Mouse (Mus musculus) left cerebral cortex, adult 11 months (tissue): ENCODE measurements at regions not wholly inside any gene's neighbourhood (a gene's known extent, or its start where the extent isn't known, plus 50 kb on each side); places are given as distances from the start of the nearest gene placed in this dataset.
A peak's percentile ranks its signal among the peaks of the same experiment; 100 is the strongest.
"Not testable (repeated sequence)": the region's sequence is repeated elsewhere in the genome, so short reads cannot be mapped to it uniquely, and the experiment has no call there.

Source experiments
- DNase-seq: peaks from one replicate; pipeline ENCODE4 v3.0.0; 2022; ENCODE audit warnings: low spot score

- not testable (repeated sequence) for DNase-seq
These were observed 441.4 kb downstream of the Arl6ip6 start for GRCm38 (mm10) chr2:53632816-53633474.

GRCm38 (mm10) chr2:53668599-53669372 lies 416.6 kb downstream of the Rprm start:
- DNase-seq, result no peak

- DNase-seq, result no peak
These were observed 404.9 kb downstream of the Rprm start for GRCm38 (mm10) chr2:53680350-53681011.

- no peak for DNase-seq
These were observed 402.8 kb downstream of the Rprm start for GRCm38 (mm10) chr2:53682599-53682998.

- DNase-seq, result no peak
These were observed 398.1 kb downstream of the Rprm start for GRCm38 (mm10) chr2:53687281-53687680.

GRCm38 (mm10) chr2:53689223-53689880 lies 396.0 kb downstream of the Rprm start:
- DNase-seq, result no peak

- no peak for DNase-seq
These were observed 393.7 kb downstream of the Rprm start for GRCm38 (mm10) chr2:53691580-53692118.

GRCm38 (mm10) chr2:53711213-53711612 lies 374.1 kb downstream of the Rprm start:
- DNase-seq, result peak; percentile 66

GRCm38 (mm10) chr2:53713106-53713640 lies 372.2 kb downstream of the Rprm start:
- no peak for DNase-seq

- no peak for DNase-seq
These were observed 370.3 kb downstream of the Rprm start for GRCm38 (mm10) chr2:53715017-53715416.

- DNase-seq, result no peak
These were observed 362.1 kb downstream of the Rprm start for GRCm38 (mm10) chr2:53723231-53723630.

- DNase-seq, result peak; percentile 15
These were observed 356.7 kb downstream of the Rprm start for GRCm38 (mm10) chr2:53728693-53729092.

- DNase-seq, result no peak
These were observed 354.9 kb downstream of the Rprm start for GRCm38 (mm10) chr2:53730451-53730850.

GRCm38 (mm10) chr2:53763486-53763885 lies 321.9 kb downstream of the Rprm start:
- DNase-seq, result no peak

GRCm38 (mm10) chr2:53782035-53782434 lies 303.3 kb downstream of the Rprm start:
- DNase-seq, result not testable (repeated sequence)

- DNase-seq, result not testable (repeated sequence)
These were observed 296.8 kb downstream of the Rprm start for GRCm38 (mm10) chr2:53788599-53788998.

- no peak for DNase-seq
These were observed 288.7 kb downstream of the Rprm start for GRCm38 (mm10) chr2:53796605-53797004.

GRCm38 (mm10) chr2:53803666-53804065 lies 281.7 kb downstream of the Rprm start:
- DNase-seq, result no peak

- no peak for DNase-seq
These were observed 234.4 kb downstream of the Rprm start for GRCm38 (mm10) chr2:53850815-53851528.
